Mouse (Mus musculus) hindbrain, embryonic 15.5 days (tissue): ENCODE measurements at regions not wholly inside any gene's neighbourhood (a gene's known extent, or its start where the extent isn't known, plus 50 kb on each side); places are given as distances from the start of the nearest gene placed in this dataset.
A peak's percentile ranks its signal among the peaks of the same experiment; 100 is the strongest.

ENCODE experiments used
- ATAC-seq: fragments of 200-750 bp; cut with Nextera tagmentation; 2 replicates; pipeline ENCODE4 v1.8.0; 2017; ENCODE audit warnings: low read depth, moderate number of reproducible peaks, moderate TSS enrichment; ENCODE audit not compliant: low FRiP score
- H3K27ac ChIP-seq: fragments of 300-500 bp; sonication (generic); replicated peaks from 2 replicates; pipeline ENCODE4 v1.5.1; 2015; ENCODE audit warnings: mild to moderate bottlenecking, inconsistent platforms
- H3K27me3 ChIP-seq: fragments of 300-500 bp; sonication (generic); 2 replicates; pipeline ENCODE4 v1.6.1; 2015; ENCODE audit warnings: control low read depth, inconsistent platforms
- H3K36me3 ChIP-seq: fragments of 300-500 bp; sonication (generic); 2 replicates; pipeline ENCODE4 v1.6.1; 2015; ENCODE audit warnings: control low read depth, inconsistent platforms
- H3K4me1 ChIP-seq: fragments of 300-500 bp; sonication (generic); replicated peaks from 2 replicates; pipeline ENCODE4 v1.6.1; 2015; ENCODE audit warnings: control low read depth, inconsistent platforms
- H3K4me2 ChIP-seq: fragments of 300-500 bp; sonication (generic); 2 replicates; pipeline ENCODE4 v1.6.1; 2015; ENCODE audit warnings: moderate library complexity, mild to moderate bottlenecking, inconsistent platforms
- H3K4me3 ChIP-seq: fragments of 300-500 bp; sonication (generic); 2 replicates; pipeline ENCODE4 v1.5.1; 2015; ENCODE audit warnings: mild to moderate bottlenecking, inconsistent platforms
- H3K9ac ChIP-seq: fragments of 300-500 bp; sonication (generic); 2 replicates; pipeline ENCODE4 v1.6.1; 2015; ENCODE audit warnings: inconsistent platforms
- H3K9me3 ChIP-seq: fragments of 300-500 bp; sonication (generic); 2 replicates; pipeline ENCODE4 v1.6.1; 2016; ENCODE audit warnings: control low read depth, inconsistent platforms
- WGBS: fragments of 180-500 bp; shearing (Covaris S2); methylation state at CpG from one replicate; pipeline ENCODE4 v1.1.7; 2015; 5-methylcytosine and 5-hydroxymethylcytosine counted together

DNA sequence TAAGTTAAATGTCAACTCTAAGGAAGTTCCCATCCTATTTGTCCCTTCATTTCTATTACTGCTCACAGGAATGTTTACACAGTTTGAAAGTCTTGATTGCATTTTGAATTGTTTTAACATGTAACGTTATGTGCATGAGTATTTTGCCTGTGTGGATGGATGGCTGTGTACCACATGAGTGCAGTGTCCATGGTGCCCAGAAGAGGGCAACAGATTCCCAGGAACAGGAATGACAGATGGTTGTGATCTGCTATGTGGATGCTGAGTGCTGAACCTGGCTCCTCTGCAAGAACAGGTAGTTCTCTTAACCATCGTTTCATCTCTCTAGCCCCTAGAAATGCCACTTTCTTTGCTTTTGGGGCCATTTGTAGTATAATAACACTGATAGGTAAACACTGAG, 597.9 kb upstream of the Zwint start:
- Histone ChIP-seq H3K4me1 (no peaks in the 10 kb centered on the region), H3K36me3 (no peaks in the 10 kb centered on the region), H3K9me3 (no peaks in the 10 kb centered on the region), H3K4me3 (no peak overlapping the region), H3K27me3 (no peaks in the 10 kb centered on the region), H3K9ac (no peak overlapping the region), H3K4me2 (no peak overlapping the region), H3K27ac (no peak overlapping the region)
- ATAC-seq: no peak
- 91% methylated on average over 2 of the region's 2 CpGs for WGBS

DNA sequence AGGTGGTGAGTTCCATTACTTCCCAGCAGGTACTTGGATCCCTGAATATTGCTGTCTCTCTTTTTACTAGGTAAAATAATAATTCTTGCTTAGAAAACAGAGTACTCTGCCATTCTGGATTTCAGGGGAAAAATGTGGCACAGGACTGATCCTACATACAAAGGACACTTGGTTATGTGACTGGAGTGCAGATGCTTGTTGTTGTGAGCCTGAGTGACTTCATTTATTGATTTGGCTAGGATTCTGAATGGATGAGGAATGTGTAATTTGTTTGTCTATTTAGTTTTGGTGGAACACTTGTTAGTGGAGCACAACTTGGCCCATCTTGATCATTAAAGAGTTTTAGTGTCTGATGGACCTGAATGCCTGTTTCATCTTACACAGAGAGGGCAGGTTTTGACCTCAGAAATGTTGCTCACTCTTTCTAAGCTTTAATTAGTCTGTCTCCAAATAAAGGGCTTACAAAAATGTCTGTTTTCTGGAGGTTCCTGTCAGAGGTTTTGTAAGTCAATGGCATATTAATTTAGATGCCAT, 583.4 kb upstream of the Zwint start:
- H3K4me2 ChIP-seq: no peak overlapping the region
- no peaks in the 10 kb centered on the region for H3K36me3 ChIP-seq
- H3K4me1 ChIP-seq: no peaks in the 10 kb centered on the region
- H3K9ac ChIP-seq: no peak overlapping the region
- no peaks in the 10 kb centered on the region for H3K9me3 ChIP-seq
- H3K4me3 ChIP-seq: no peak overlapping the region
- no peak for ATAC-seq
- no peak overlapping the region for H3K27ac ChIP-seq
- H3K27me3 ChIP-seq: no peaks in the 10 kb centered on the region

DNA sequence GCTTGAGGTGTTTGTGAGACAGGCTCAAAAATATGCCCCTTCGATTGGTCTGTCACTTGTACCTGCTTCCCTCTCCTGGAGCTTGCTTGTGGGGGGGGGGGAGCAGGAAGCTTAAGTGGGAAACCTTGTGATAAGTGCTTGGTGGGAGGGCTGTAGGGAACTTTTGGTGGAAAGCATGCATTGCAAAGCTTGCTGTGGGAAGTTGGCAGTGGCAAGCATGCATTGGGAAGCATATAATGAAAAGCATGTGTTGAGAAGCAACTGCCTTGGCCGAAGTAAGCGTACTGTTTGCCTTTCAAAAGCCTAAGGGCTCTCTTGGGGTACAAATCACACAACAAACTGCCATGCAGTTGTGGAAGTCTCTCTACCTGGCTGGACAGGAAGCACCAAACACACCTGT, 576.3 kb upstream of the Zwint start:
- 99% methylated on average over 3 of the region's 3 CpGs for WGBS
- Histone ChIP-seq H3K4me2 (no peak overlapping the region), H3K9ac (no peak overlapping the region), H3K4me1 (no peaks in the 10 kb centered on the region), H3K36me3 (no peaks in the 10 kb centered on the region), H3K27me3 (no peaks in the 10 kb centered on the region), H3K9me3 (no peaks in the 10 kb centered on the region), H3K4me3 (no peak overlapping the region), H3K27ac (no peak overlapping the region)
- no peak for ATAC-seq

DNA sequence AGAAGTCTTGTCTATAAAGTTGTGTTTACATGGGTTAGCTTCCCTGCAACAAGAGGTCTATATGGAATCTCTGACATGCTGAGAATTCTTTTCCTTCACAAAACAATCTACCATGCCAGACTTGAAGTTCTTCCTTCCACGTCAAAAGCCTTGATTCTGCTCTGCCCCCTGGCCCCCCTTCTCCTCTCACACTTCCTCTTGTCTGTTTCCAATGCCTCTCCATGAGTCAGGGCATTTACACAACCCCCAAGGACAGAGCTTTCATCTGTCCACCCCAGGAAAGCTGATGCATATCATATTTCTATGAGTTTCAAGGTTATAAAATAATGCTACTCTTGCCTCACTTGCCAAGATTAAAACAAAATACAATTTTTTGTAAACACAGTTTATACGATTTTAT, 557.7 kb upstream of the Zwint start:
- H3K36me3 ChIP-seq: no peaks in the 10 kb centered on the region
- H3K9ac ChIP-seq: no peak overlapping the region
- H3K9me3 ChIP-seq: no peaks in the 10 kb centered on the region
- WGBS: 62% methylated on average over 2 of the region's 2 CpGs
- no peak overlapping the region for H3K27ac ChIP-seq
- ATAC-seq: no peak
- no peak overlapping the region for H3K4me3 ChIP-seq
- H3K4me2 ChIP-seq: no peak overlapping the region
- H3K4me1 ChIP-seq: no peaks in the 10 kb centered on the region
- no peaks in the 10 kb centered on the region for H3K27me3 ChIP-seq

DNA sequence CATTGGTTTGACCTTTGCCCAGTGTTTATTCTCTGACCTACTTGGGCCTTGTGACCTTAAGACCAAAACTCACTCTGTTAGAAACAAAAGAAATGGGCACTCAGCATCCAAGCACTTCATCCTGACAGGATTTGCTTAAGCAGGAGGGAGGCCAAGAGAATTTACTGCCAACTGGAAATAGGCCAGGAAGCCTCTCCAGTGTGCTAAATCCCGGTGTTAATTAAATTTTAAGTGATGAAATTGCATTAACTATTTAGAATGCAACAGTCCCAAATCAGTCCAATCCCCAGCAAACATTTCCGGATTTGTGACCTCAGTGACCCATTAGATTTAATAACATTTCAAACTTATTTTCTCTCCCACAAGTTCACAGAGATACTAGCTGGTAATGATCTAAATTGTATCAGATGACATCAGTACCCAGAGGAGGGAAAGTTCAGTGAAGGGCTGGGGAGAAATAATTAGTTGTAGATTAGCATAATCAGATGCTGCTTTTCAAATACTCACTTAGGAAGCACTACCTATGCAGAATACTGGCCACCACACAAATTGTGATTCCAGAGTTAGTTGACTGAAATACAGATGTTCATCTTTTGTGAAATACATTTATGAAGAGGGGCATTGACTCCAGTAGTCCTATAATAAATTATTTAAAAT, 555.4 kb upstream of the Zwint start:
- no peak overlapping the region for H3K4me3 ChIP-seq
- H3K27me3 ChIP-seq: no peaks in the 10 kb centered on the region
- H3K36me3 ChIP-seq: no peaks in the 10 kb centered on the region
- H3K4me2 ChIP-seq: no peak overlapping the region
- H3K4me1 ChIP-seq: no peaks in the 10 kb centered on the region
- peak; percentile 30; the same call in 1 of the 2 replicates for ATAC-seq
- WGBS: 43% methylated on average over 2 of the region's 2 CpGs
- no peaks in the 10 kb centered on the region for H3K9me3 ChIP-seq
- no peak overlapping the region for H3K9ac ChIP-seq
- H3K27ac ChIP-seq: no peak overlapping the region

DNA sequence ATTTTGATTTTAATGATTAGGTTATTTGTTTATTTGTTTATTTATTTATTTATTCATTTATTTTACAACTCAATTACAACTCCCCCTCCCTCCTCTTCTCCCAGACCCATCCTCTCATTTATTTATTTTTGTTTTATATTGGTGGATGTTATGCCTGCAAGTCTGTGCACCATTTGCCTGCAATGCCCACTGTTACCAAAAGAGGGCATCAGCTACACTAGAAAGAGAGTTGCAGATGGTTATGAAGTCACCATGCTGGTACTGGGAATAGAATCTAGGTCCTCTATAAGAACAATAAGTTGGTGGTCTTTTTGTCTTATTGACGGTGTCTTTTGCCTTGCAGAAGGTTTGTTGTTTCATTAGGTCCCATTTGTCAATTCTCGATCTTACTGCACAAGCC, 535.2 kb upstream of the Zwint start:
- no peak for ATAC-seq
- 92% methylated on average over 2 of the region's 2 CpGs for WGBS
- H3K27ac ChIP-seq: no peak overlapping the region
- H3K4me3 ChIP-seq: no peak overlapping the region
- H3K9ac ChIP-seq: no peak overlapping the region
- no peak overlapping the region for H3K4me2 ChIP-seq
- H3K9me3 ChIP-seq: no peaks in the 10 kb centered on the region; the same call in 1 of the 2 replicates
- no peaks in the 10 kb centered on the region for H3K36me3 ChIP-seq
- no peaks in the 10 kb centered on the region for H3K4me1 ChIP-seq
- no peaks in the 10 kb centered on the region for H3K27me3 ChIP-seq

DNA sequence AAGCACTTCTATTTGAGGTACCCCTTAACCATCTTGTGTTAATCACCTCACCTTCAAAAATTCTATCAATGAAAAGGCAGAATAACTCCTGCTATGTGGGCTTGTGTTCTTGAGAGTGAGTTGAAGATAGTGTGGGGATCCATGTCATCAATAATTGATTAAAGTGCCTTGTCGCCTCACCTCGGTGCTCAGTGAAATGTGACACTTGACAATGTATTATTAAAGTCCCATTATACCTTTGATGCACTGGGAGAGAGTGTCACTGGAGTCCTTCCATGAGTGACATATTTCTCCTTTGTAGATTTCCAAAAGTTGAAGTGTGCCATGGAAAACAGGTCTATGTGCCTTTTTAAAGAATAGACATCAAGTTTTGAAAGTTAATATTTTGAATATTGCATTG, 522.2 kb upstream of the Zwint start:
- Histone ChIP-seq H3K4me3 (no peak overlapping the region), H3K4me1 (no peaks in the 10 kb centered on the region), H3K9me3 (no peaks in the 10 kb centered on the region), H3K36me3 (no peaks in the 10 kb centered on the region), H3K27ac (no peak overlapping the region), H3K9ac (no peak overlapping the region), H3K4me2 (no peak overlapping the region), H3K27me3 (no peaks in the 10 kb centered on the region)
- WGBS: 76% methylated on average over 2 of the region's 2 CpGs
- ATAC-seq: no peak
